ENCODE assay signal across 9 mouse cellular contexts in genomic region chr16:21295956-21296733, GRCm38 (mm10).
DNase-seq lines count a peak whose midpoint lies in the region; ATAC-seq and TF ChIP-seq lines count a peak whose summit lies in the region.
"Had no signal": no experiment of that assay in that cellular context is flagged by ENCODE, and none has a peak within 500 bp of the region (broad histone marks: within the 10 kb centered on the region; RNA-seq: fewer than 3 reads in every experiment).

No protein-coding gene starts in this region.

- no peak for DNase-seq in hindbrain, embryonic 11.5 days (ENCODE audit: low spot score)
- peak; percentile 44 for DNase-seq in right cerebral cortex, adult 18-20 months
- no peak for DNase-seq in right cerebral cortex, postnatal 4 days
- peak; percentile 57 for DNase-seq in gastrocnemius, postnatal 14 days
- no peak for DNase-seq in B cell, adult 2 months
- no peak for DNase-seq in adrenal gland, postnatal 14 days
- DNase-seq: kidney, adult 2 months had no signal

- WGBS in hindbrain, embryonic 12.5 days, result 69% methylated on average over 13 of the region's 13 CpGs
- WGBS in hindbrain, embryonic 11.5 days, result 78% methylated on average over 13 of the region's 13 CpGs

- H3K4me2 ChIP-seq in hindbrain, embryonic 12.5 days (replicated peaks), result no peak overlapping the region
- no peak overlapping the region for H3K4me2 ChIP-seq in hindbrain, embryonic 11.5 days (replicated peaks; ENCODE audit: low read depth, low read length)
- H3K4me2 ChIP-seq in myocyte (ENCODE audit: low read depth), result peak overlapping the region; percentile 40

- peak; percentile 47; the same call in 1 of the 2 replicates for ATAC-seq in hindbrain, embryonic 12.5 days (ENCODE audit: low FRiP score)
- no peak for ATAC-seq in hindbrain, embryonic 11.5 days (ENCODE audit: low FRiP score)

- intact Hi-C loops in gastrocnemius, postnatal 14 days (cut with DNase I; ENCODE audit: low total_unique reads), result no loop called here

- no peak for TF ChIP-seq POLR2A in myocyte (IDR thresholded peaks at IDR 0.05; ENCODE audit: insufficient read length, low read depth)

- peaks cover 27% of the 10 kb centered on the region for H3K4me1 ChIP-seq in hindbrain, embryonic 12.5 days
- H3K4me1 ChIP-seq in hindbrain, embryonic 11.5 days (replicated peaks; ENCODE audit: control insufficient read depth, insufficient read depth, low read length), result no peaks in the 10 kb centered on the region

- H3ac ChIP-seq in myocyte (ENCODE audit: control insufficient read depth, insufficient read length), result no peak overlapping the region

- no peaks in the 10 kb centered on the region for H3K27me3 ChIP-seq in hindbrain, embryonic 12.5 days
- no peaks in the 10 kb centered on the region for H3K27me3 ChIP-seq in hindbrain, embryonic 11.5 days (ENCODE audit: control insufficient read depth, insufficient read depth, low read length)
- H3K27me3 ChIP-seq in myocyte (ENCODE audit: control insufficient read depth, insufficient read depth, insufficient read length), result no peaks in the 10 kb centered on the region

- H3K9me3 ChIP-seq in hindbrain, embryonic 12.5 days (replicated peaks), result no peaks in the 10 kb centered on the region
- H3K9me3 ChIP-seq in hindbrain, embryonic 11.5 days (ENCODE audit: control insufficient read depth, low read length), result no peaks in the 10 kb centered on the region

- H3K79me2 ChIP-seq in myocyte (ENCODE audit: control insufficient read depth, insufficient read depth), result no peaks in the 10 kb centered on the region

- H3K4me3 ChIP-seq in hindbrain, embryonic 12.5 days, result no peak overlapping the region
- no peak overlapping the region for H3K4me3 ChIP-seq in hindbrain, embryonic 11.5 days (ENCODE audit: low read depth, low read length)
- H3K4me3 ChIP-seq in myocyte, result no peak overlapping the region

- no peak overlapping the region for H3K9ac ChIP-seq in hindbrain, embryonic 12.5 days
- H3K9ac ChIP-seq in hindbrain, embryonic 11.5 days (ENCODE audit: low read depth, low read length), result no peak overlapping the region

- H3K36me3 ChIP-seq in hindbrain, embryonic 12.5 days, result no peaks in the 10 kb centered on the region
- H3K36me3 ChIP-seq in hindbrain, embryonic 11.5 days (ENCODE audit: control insufficient read depth, insufficient read depth, low read length), result no peaks in the 10 kb centered on the region
- H3K36me3 ChIP-seq in myocyte (ENCODE audit: control insufficient read depth, insufficient read depth), result no peaks in the 10 kb centered on the region

- no peak overlapping the region for H3K27ac ChIP-seq in hindbrain, embryonic 12.5 days
- no peak overlapping the region for H3K27ac ChIP-seq in hindbrain, embryonic 11.5 days (ENCODE audit: low read depth, low read length)

TF ChIP-seq in myocyte, 11 proteins besides CTCF, POLR2A, EP300 and RAD21:
- TF ChIP-seq POLR2AphosphoS2 (IDR thresholded peaks at IDR 0.05; ENCODE audit: insufficient read length, low read depth) (no peak), USF1 (IDR thresholded peaks at IDR 0.05; ENCODE audit: low read depth) (no peak), TCF3 (IDR thresholded peaks at IDR 0.05; ENCODE audit: insufficient read length, low read depth) (no peak), SRF (IDR thresholded peaks at IDR 0.05; ENCODE audit: control insufficient read depth, insufficient read length, low read depth) (no peak), CEBPB (IDR thresholded peaks at IDR 0.05; ENCODE audit: insufficient read depth, poor library complexity, severe bottlenecking) (no peak), TCF12 (IDR thresholded peaks at IDR 0.05; ENCODE audit: insufficient read depth, poor library complexity, severe bottlenecking) (no peak), MAX (IDR thresholded peaks at IDR 0.05; ENCODE audit: low read depth) (no peak)

Comparison
In these comparisons a context has a peak if more than half of its experiments do, and no peak if none do; other contexts are left out.
1. DNase-seq: peak in right cerebral cortex, adult 18-20 months (single experiment) and gastrocnemius, postnatal 14 days (single experiment); none in hindbrain, embryonic 11.5 days (single experiment), right cerebral cortex, postnatal 4 days (single experiment), B cell, adult 2 months (0 of 2) and adrenal gland, postnatal 14 days (single experiment).